ENCODE assay signal across 12 mouse cellular contexts in the genomic region with DNA sequence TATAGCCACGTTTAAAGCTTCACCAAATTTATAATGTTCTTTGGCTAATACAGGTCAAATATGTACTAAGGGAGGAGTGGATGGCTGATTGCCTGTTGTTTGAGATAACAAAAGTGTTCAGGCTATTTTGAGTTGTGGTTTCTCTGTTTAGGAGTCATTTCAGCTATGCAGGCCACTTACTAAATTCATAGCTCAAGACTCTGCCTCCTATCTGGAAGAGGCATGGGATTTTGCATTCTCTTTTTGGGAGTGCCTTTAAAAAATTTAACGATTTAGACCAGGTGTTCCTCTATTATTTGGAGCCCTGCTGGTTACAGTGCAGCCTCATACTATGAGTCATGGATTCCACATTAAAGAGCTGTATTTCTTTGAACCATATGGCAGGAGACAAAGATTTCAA. TPM values are rescaled to one million over a fixed set of nuclear protein-coding genes. Genes with fewer than 3 reads are reported as not detected.
A peak's percentile ranks its signal among the peaks of the same experiment; 100 is the strongest.
DNase-seq lines count a peak whose midpoint lies in the region; ATAC-seq and TF ChIP-seq lines count a peak whose summit lies in the region.
"Had no signal": no experiment of that assay in that cellular context is flagged by ENCODE, and none has a peak within 500 bp of the region (broad histone marks: within the 10 kb centered on the region; RNA-seq: fewer than 3 reads in every experiment).

No protein-coding gene starts in this region.

- H3K9ac ChIP-seq in lung, embryonic 16.5 days (ENCODE audit: low read length), result no peak overlapping the region
- no peak overlapping the region for H3K9ac ChIP-seq in stomach, postnatal 0 days (ENCODE audit: low read length)
- H3K9ac ChIP-seq: midbrain, embryonic 13.5 days had no signal

- no peak for DNase-seq in lung, adult 2 months
- peak; percentile 28 for DNase-seq in R1 (ENCODE audit: low read depth, low spot score)
- DNase-seq in stomach, postnatal 0 days (ENCODE audit: low spot score), result no peak
- DNase-seq in right cerebral cortex, postnatal 36 days (ENCODE audit: low spot score in 2 of 2), result no peak
- no peak for DNase-seq in gastrocnemius, postnatal 4 days (ENCODE audit: low spot score in 2 of 2)
- DNase-seq: cerebellum, postnatal 36 days; layer of hippocampus, postnatal 36 days had no signal

- WGBS in lung, embryonic 16.5 days, result 29% methylated on average over 2 of the region's 2 CpGs
- WGBS in lung, adult 2 months, result 15% methylated on average over 2 of the region's 2 CpGs
- 5% methylated on average over 2 of the region's 2 CpGs for WGBS in stomach, postnatal 0 days

- TF ChIP-seq POLR2A in lung, adult 2 months (IDR thresholded peaks at IDR 0.05; ENCODE audit: borderline replicate concordance, extremely low read depth, low read depth, low read length), result no peak

- H3K36me3 ChIP-seq in lung, embryonic 16.5 days (ENCODE audit: control insufficient read depth, insufficient read depth, low read length), result no peaks in the 10 kb centered on the region
- H3K36me3 ChIP-seq in stomach, postnatal 0 days (ENCODE audit: control insufficient read depth, insufficient read depth, low read length), result no peaks in the 10 kb centered on the region
- H3K36me3 ChIP-seq: midbrain, embryonic 13.5 days had no signal

- H3K27me3 ChIP-seq in lung, embryonic 16.5 days (ENCODE audit: control insufficient read depth, insufficient read depth, low read depth, low read length), result no peaks in the 10 kb centered on the region
- H3K27me3 ChIP-seq in stomach, postnatal 0 days (ENCODE audit: control insufficient read depth, insufficient read depth, low read length), result no peaks in the 10 kb centered on the region
- H3K27me3 ChIP-seq: midbrain, embryonic 13.5 days had no signal

- H3K9me3 ChIP-seq in lung, embryonic 16.5 days (ENCODE audit: control insufficient read depth, low read length), result no peaks in the 10 kb centered on the region
- no peaks in the 10 kb centered on the region for H3K9me3 ChIP-seq in stomach, postnatal 0 days (ENCODE audit: control insufficient read depth, low read length)
- H3K9me3 ChIP-seq: midbrain, embryonic 13.5 days had no signal

- TF ChIP-seq CTCF in lung, adult 2 months (IDR thresholded peaks at IDR 0.05; ENCODE audit: insufficient read depth, low read length), result no peak
- TF ChIP-seq CTCF in stomach, postnatal 0 days (IDR thresholded peaks at IDR 0.05; ENCODE audit: low read depth), result no peak

- H3K27ac ChIP-seq in lung, embryonic 16.5 days (ENCODE audit: low read length), result peak overlapping the region; percentile 21
- H3K27ac ChIP-seq in stomach, postnatal 0 days (replicated peaks), result peak overlapping the region; percentile 10; the same call in 1 of the 2 replicates
- H3K27ac ChIP-seq: midbrain, embryonic 13.5 days had no signal

- H3K4me1 ChIP-seq in lung, embryonic 16.5 days (replicated peaks; ENCODE audit: control insufficient read depth, insufficient read depth, low read length), result peaks cover 28% of the 10 kb centered on the region
- peaks cover 24% of the 10 kb centered on the region for H3K4me1 ChIP-seq in lung, adult 2 months (ENCODE audit: control insufficient read depth, insufficient read depth, low read length)
- H3K4me1 ChIP-seq in stomach, postnatal 0 days (replicated peaks; ENCODE audit: control insufficient read depth, insufficient read depth), result no peaks in the 10 kb centered on the region; the same call in 1 of the 2 replicates
- H3K4me1 ChIP-seq: midbrain, embryonic 13.5 days had no signal

- H3K4me3 ChIP-seq in lung, embryonic 16.5 days (ENCODE audit: low read length), result no peak overlapping the region
- no peak overlapping the region for H3K4me3 ChIP-seq in lung, adult 2 months (replicated peaks; ENCODE audit: extremely low read depth, low read depth, low read length)
- H3K4me3 ChIP-seq in stomach, postnatal 0 days (ENCODE audit: low read depth, low read length), result no peak overlapping the region
- H3K4me3 ChIP-seq: midbrain, embryonic 13.5 days had no signal

- H3K4me2 ChIP-seq in lung, embryonic 16.5 days (ENCODE audit: low read depth, low read length), result no peak overlapping the region
- no peak overlapping the region for H3K4me2 ChIP-seq in stomach, postnatal 0 days (replicated peaks; ENCODE audit: low read depth)
- H3K4me2 ChIP-seq: midbrain, embryonic 13.5 days had no signal

- TF ChIP-seq EP300 in stomach, postnatal 0 days (optimal IDR thresholded peaks at IDR 0.05), result no peak

- ATAC-seq in lung, embryonic 16.5 days (ENCODE audit: low read depth), result peak; percentile 49
- ATAC-seq in inflammation-experienced regulatory T-cells, adult 6 months, result peak; percentile 43
- ATAC-seq in stomach, postnatal 0 days (ENCODE audit: low FRiP score, low TSS enrichment), result peak; percentile 75
- ATAC-seq: forebrain, embryonic 16.5 days; hindbrain, embryonic 16.5 days; midbrain, embryonic 13.5 days had no signal

RNA-seq across cellular contexts. Expression of a gene that starts 9.2 kb away (rescaled TPM):
- polyA plus RNA-seq in lung, embryonic 16.5 days (2015; fragmentation: Nextera tagmentation; extraction: Ambion mirVana), result 70.5 and 72.3 TPM in 2 replicates
- 96.8 and 144 TPM in 2 replicates for polyA plus RNA-seq in lung, adult 2 months (2012; rRNA removed)
- 1 to 10 TPM; 1.1 to 2.8 (median 1.6) TPM for polyA plus RNA-seq in inflammation-experienced regulatory T-cells, adult 6 months (2017; shearing (Covaris generic))
- 52.0 and 54.5 TPM in 2 replicates for polyA plus RNA-seq in stomach, postnatal 0 days (2015; fragmentation: Nextera tagmentation; extraction: Ambion mirVana)
- 100 to 1,000 TPM; 132 to 140 TPM for total RNA-seq in gastrocnemius, postnatal 4 days (2021)

Comparison
In these comparisons a context has a peak if more than half of its experiments do, and no peak if none do; other contexts are left out.
1. RNA of a gene that starts 9.2 kb away (polyA plus RNA-seq): 96.8 to 144 TPM in lung, adult 2 months, 70.5 to 72.3 TPM in lung, embryonic 16.5 days and 52.0 to 54.5 TPM in stomach, postnatal 0 days; 1.1 to 2.8 TPM in inflammation-experienced regulatory T-cells, adult 6 months; every median in the first group is over 10 times any median in the second.
2. Peak in every context shown above with its lines, with median percentiles within 50 percentile points of each other: ATAC-seq.